Mouse (Mus musculus) liver, adult 2 months (tissue): ENCODE measurements at regions not wholly inside any gene's neighbourhood (a gene's known extent, or its start where the extent isn't known, plus 50 kb on each side); places are given as distances from the start of the nearest gene placed in this dataset.

Experiments used
- CTCF ChIP-seq: fragments of 200-500 bp; IDR thresholded peaks from 2 replicates; pipeline ENCODE4 v1.5.1; 2011; ENCODE audit warnings: low read depth, low read length, control low read depth
- POLR2A ChIP-seq: fragments of 200-500 bp; IDR thresholded peaks from 2 replicates; pipeline ENCODE4 v1.6.1; 2011; ENCODE audit warnings: low read length, control low read depth; ENCODE audit not compliant: insufficient read depth; ENCODE audit errors: extremely low read depth

- TF ChIP-seq CTCF (no peak), POLR2A (no peak)
Observed at GRCm38 (mm10) chr13:84065256-84065898, 156.7 kb upstream of the Tmem161b start.
